Mouse (Mus musculus): ENCODE measurements around the gene Sec22b. TPM values are rescaled to one million over a fixed set of nuclear protein-coding genes. Genes with fewer than 3 reads are reported as not detected.

The Sec22b gene
- polyA plus RNA-seq, 1 experiment from 2014 or later, result 121 TPM

DNA sequence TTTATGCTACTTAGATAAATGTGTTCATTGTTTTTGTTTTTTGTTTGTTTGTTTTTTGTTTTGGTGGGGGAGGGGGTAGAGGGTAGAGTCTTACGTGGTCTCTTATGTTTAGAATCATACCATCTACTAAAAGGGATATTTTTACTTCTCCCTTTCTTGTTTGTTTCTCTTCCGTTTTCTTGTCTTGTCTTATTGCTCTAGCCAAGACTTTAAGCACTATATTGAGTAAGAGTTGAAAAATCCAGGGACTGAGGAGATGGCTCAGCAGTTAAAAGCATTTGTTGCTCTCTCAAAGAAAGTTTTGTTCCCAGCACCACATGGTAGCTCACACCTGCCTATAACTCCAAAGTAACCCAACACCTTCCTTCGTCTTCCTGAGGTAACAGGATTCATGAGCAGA lies 50.1 kb downstream of the Sec22b start:
- no peak overlapping the region for H3K4me2 ChIP-seq (ENCODE audit: low read depth, low read length, severe bottlenecking)
- ATAC-seq (replicated peaks; ENCODE audit: low FRiP score) (no peak), DNase-seq (ENCODE audit: low spot score) (peak; percentile 6)
- 86% methylated on average over 3 of the region's 3 CpGs for WGBS
- no peaks in the 10 kb centered on the region for H3K27me3 ChIP-seq (ENCODE audit: control insufficient read depth, insufficient read depth, low read length)
- H3K27ac ChIP-seq (ENCODE audit: low read depth, low read length), result no peak overlapping the region
- no peaks in the 10 kb centered on the region for H3K36me3 ChIP-seq (ENCODE audit: control insufficient read depth, insufficient read depth, low read length)
- H3K9ac ChIP-seq (ENCODE audit: low read length), result no peak overlapping the region
- no peaks in the 10 kb centered on the region; the same call in 1 of the 2 replicates for H3K4me1 ChIP-seq (replicated peaks; ENCODE audit: control insufficient read depth, insufficient read depth, low read length)
- H3K4me3 ChIP-seq (ENCODE audit: low read depth, low read length), result no peak overlapping the region
- no peaks in the 10 kb centered on the region for H3K9me3 ChIP-seq (ENCODE audit: control insufficient read depth, low read length)

- Histone ChIP-seq H3K27ac (ENCODE audit: low read depth, low read length) (no peak overlapping the region), H3K9me3 (ENCODE audit: control insufficient read depth, low read length) (no peaks in the 10 kb centered on the region), H3K4me1 (replicated peaks; ENCODE audit: control insufficient read depth, insufficient read depth, low read length) (no peaks in the 10 kb centered on the region), H3K27me3 (ENCODE audit: control insufficient read depth, insufficient read depth, low read length) (no peaks in the 10 kb centered on the region), H3K4me2 (ENCODE audit: low read depth, low read length, severe bottlenecking) (no peak overlapping the region), H3K9ac (ENCODE audit: low read length) (no peak overlapping the region), H3K36me3 (ENCODE audit: control insufficient read depth, insufficient read depth, low read length) (no peaks in the 10 kb centered on the region), H3K4me3 (ENCODE audit: low read depth, low read length) (no peak overlapping the region)
- DNase-seq (ENCODE audit: low spot score) (no peak), ATAC-seq (replicated peaks; ENCODE audit: low FRiP score) (no peak)
- WGBS, result 85% methylated on average over 2 of the region's 2 CpGs
Measured at GRCm38 (mm10) chr3:97953196-97953595, 52.2 kb downstream of the Sec22b start.

- 55% methylated on average over 6 of the region's 6 CpGs for WGBS
- Histone ChIP-seq H3K9me3 (ENCODE audit: control insufficient read depth, low read length) (no peaks in the 10 kb centered on the region), H3K4me2 (ENCODE audit: low read depth, low read length, severe bottlenecking) (no peak overlapping the region), H3K27ac (ENCODE audit: low read depth, low read length) (no peak overlapping the region), H3K4me3 (ENCODE audit: low read depth, low read length) (no peak overlapping the region), H3K36me3 (ENCODE audit: control insufficient read depth, insufficient read depth, low read length) (no peaks in the 10 kb centered on the region), H3K27me3 (ENCODE audit: control insufficient read depth, insufficient read depth, low read length) (no peaks in the 10 kb centered on the region), H3K9ac (ENCODE audit: low read length) (no peak overlapping the region), H3K4me1 (replicated peaks; ENCODE audit: control insufficient read depth, insufficient read depth, low read length) (no peaks in the 10 kb centered on the region)
- ATAC-seq (replicated peaks; ENCODE audit: low FRiP score) (no peak), DNase-seq (ENCODE audit: low spot score) (no peak)
Measured at GRCm38 (mm10) chr3:97956322-97956721, 55.3 kb downstream of the Sec22b start.

DNA sequence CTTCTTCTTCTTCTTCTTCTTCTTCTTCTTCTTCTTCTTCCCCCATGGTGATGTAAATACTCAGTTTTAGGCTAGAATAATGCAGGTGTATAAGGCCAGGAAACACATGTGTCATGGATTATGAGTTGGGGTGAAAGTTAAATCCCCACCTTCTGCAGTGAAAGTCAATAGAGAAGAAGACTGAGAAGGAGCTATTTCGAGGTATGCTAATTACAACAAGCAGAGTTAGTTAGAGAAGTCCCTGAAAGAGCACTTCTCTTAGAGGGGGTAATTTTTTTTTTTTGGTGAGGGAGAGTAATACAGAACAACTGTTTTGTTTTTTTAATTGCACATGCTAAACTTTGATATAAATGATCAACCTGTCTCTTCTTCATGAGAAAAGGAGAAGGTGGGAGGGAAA lies 55.9 kb downstream of the Sec22b start:
- no peak overlapping the region for H3K9ac ChIP-seq (ENCODE audit: low read length)
- H3K4me3 ChIP-seq (ENCODE audit: low read depth, low read length), result no peak overlapping the region
- H3K4me1 ChIP-seq (replicated peaks; ENCODE audit: control insufficient read depth, insufficient read depth, low read length), result no peaks in the 10 kb centered on the region
- H3K27me3 ChIP-seq (ENCODE audit: control insufficient read depth, insufficient read depth, low read length), result no peaks in the 10 kb centered on the region
- 84% methylated on average over 1 of the region's 1 CpGs for WGBS
- H3K36me3 ChIP-seq (ENCODE audit: control insufficient read depth, insufficient read depth, low read length), result no peaks in the 10 kb centered on the region
- DNase-seq (ENCODE audit: low spot score) (no peak), ATAC-seq (replicated peaks; ENCODE audit: low FRiP score) (no peak)
- H3K9me3 ChIP-seq (ENCODE audit: control insufficient read depth, low read length), result no peaks in the 10 kb centered on the region
- H3K4me2 ChIP-seq (ENCODE audit: low read depth, low read length, severe bottlenecking), result no peak overlapping the region
- no peak overlapping the region for H3K27ac ChIP-seq (ENCODE audit: low read depth, low read length)

GRCm38 (mm10) chr3:97960783-97961594 lies 60.0 kb downstream of the Sec22b start:
- ATAC-seq (replicated peaks; ENCODE audit: low FRiP score) (no peak), DNase-seq (ENCODE audit: low spot score) (no peak)
- 58% methylated on average over 14 of the region's 14 CpGs for WGBS
- no peaks in the 10 kb centered on the region for H3K36me3 ChIP-seq (ENCODE audit: control insufficient read depth, insufficient read depth, low read length)
- H3K27ac ChIP-seq (ENCODE audit: low read depth, low read length), result no peak overlapping the region
- no peak overlapping the region for H3K4me3 ChIP-seq (ENCODE audit: low read depth, low read length)
- no peak overlapping the region for H3K4me2 ChIP-seq (ENCODE audit: low read depth, low read length, severe bottlenecking)
- H3K9me3 ChIP-seq (ENCODE audit: control insufficient read depth, low read length), result no peaks in the 10 kb centered on the region
- no peaks in the 10 kb centered on the region for H3K4me1 ChIP-seq (replicated peaks; ENCODE audit: control insufficient read depth, insufficient read depth, low read length)
- H3K9ac ChIP-seq (ENCODE audit: low read length), result no peak overlapping the region
- no peaks in the 10 kb centered on the region for H3K27me3 ChIP-seq (ENCODE audit: control insufficient read depth, insufficient read depth, low read length)

- H3K27me3 ChIP-seq (ENCODE audit: control insufficient read depth, insufficient read depth, low read length), result no peaks in the 10 kb centered on the region
- no peaks in the 10 kb centered on the region for H3K4me1 ChIP-seq (replicated peaks; ENCODE audit: control insufficient read depth, insufficient read depth, low read length)
- H3K36me3 ChIP-seq (ENCODE audit: control insufficient read depth, insufficient read depth, low read length), result no peaks in the 10 kb centered on the region
- no peak overlapping the region for H3K27ac ChIP-seq (ENCODE audit: low read depth, low read length)
- ATAC-seq (replicated peaks; ENCODE audit: low FRiP score) (no peak), DNase-seq (ENCODE audit: low spot score) (no peak)
- H3K4me2 ChIP-seq (ENCODE audit: low read depth, low read length, severe bottlenecking), result no peak overlapping the region
- WGBS, result 75% methylated on average over 6 of the region's 6 CpGs
- H3K4me3 ChIP-seq (ENCODE audit: low read depth, low read length), result no peak overlapping the region
- H3K9ac ChIP-seq (ENCODE audit: low read length), result no peak overlapping the region
- no peaks in the 10 kb centered on the region for H3K9me3 ChIP-seq (ENCODE audit: control insufficient read depth, low read length)
Measured at GRCm38 (mm10) chr3:97961962-97962361, 61.0 kb downstream of the Sec22b start.

GRCm38 (mm10) chr3:97964878-97965353 lies 63.9 kb downstream of the Sec22b start:
- Histone ChIP-seq H3K4me1 (replicated peaks; ENCODE audit: control insufficient read depth, insufficient read depth, low read length) (no peaks in the 10 kb centered on the region), H3K4me3 (ENCODE audit: low read depth, low read length) (no peak overlapping the region), H3K9ac (ENCODE audit: low read length) (no peak overlapping the region), H3K27ac (ENCODE audit: low read depth, low read length) (no peak overlapping the region), H3K36me3 (ENCODE audit: control insufficient read depth, insufficient read depth, low read length) (no peaks in the 10 kb centered on the region), H3K4me2 (ENCODE audit: low read depth, low read length, severe bottlenecking) (no peak overlapping the region), H3K9me3 (ENCODE audit: control insufficient read depth, low read length) (no peaks in the 10 kb centered on the region), H3K27me3 (ENCODE audit: control insufficient read depth, insufficient read depth, low read length) (no peaks in the 10 kb centered on the region)
- DNase-seq (ENCODE audit: low spot score) (peak; percentile 47), ATAC-seq (replicated peaks; ENCODE audit: low FRiP score) (no peak)
- 76% methylated on average over 14 of the region's 14 CpGs for whole genome bisulfite sequencing

- peaks cover 2% of the 10 kb centered on the region; the same call in 1 of the 2 replicates for H3K27me3 ChIP-seq (ENCODE audit: control insufficient read depth, insufficient read depth, low read length)
- no peaks in the 10 kb centered on the region for H3K9me3 ChIP-seq (ENCODE audit: control insufficient read depth, low read length)
- no peaks in the 10 kb centered on the region for H3K36me3 ChIP-seq (ENCODE audit: control insufficient read depth, insufficient read depth, low read length)
- no peak overlapping the region for H3K27ac ChIP-seq (ENCODE audit: low read depth, low read length)
- H3K4me3 ChIP-seq (ENCODE audit: low read depth, low read length), result no peak overlapping the region
- DNase-seq (ENCODE audit: low spot score) (no peak), ATAC-seq (replicated peaks; ENCODE audit: low FRiP score) (no peak)
- no peak overlapping the region for H3K4me2 ChIP-seq (ENCODE audit: low read depth, low read length, severe bottlenecking)
- 57% methylated on average over 2 of the region's 2 CpGs for WGBS
- peaks cover 7% of the 10 kb centered on the region for H3K4me1 ChIP-seq (replicated peaks; ENCODE audit: control insufficient read depth, insufficient read depth, low read length)
- no peak overlapping the region for H3K9ac ChIP-seq (ENCODE audit: low read length)
Measured at GRCm38 (mm10) chr3:97967627-97968026, 66.6 kb downstream of the Sec22b start.

GRCm38 (mm10) chr3:97968191-97968590 lies 67.2 kb downstream of the Sec22b start:
- H3K9ac ChIP-seq (ENCODE audit: low read length), result no peak overlapping the region
- ATAC-seq (replicated peaks; ENCODE audit: low FRiP score), result no peak
- no peak overlapping the region for H3K27ac ChIP-seq (ENCODE audit: low read depth, low read length)
- H3K36me3 ChIP-seq (ENCODE audit: control insufficient read depth, insufficient read depth, low read length), result no peaks in the 10 kb centered on the region
- peaks cover 2% of the 10 kb centered on the region; the same call in 1 of the 2 replicates for H3K27me3 ChIP-seq (ENCODE audit: control insufficient read depth, insufficient read depth, low read length)
- 93% methylated on average over 2 of the region's 2 CpGs for WGBS
- H3K4me1 ChIP-seq (replicated peaks; ENCODE audit: control insufficient read depth, insufficient read depth, low read length), result peaks cover 7% of the 10 kb centered on the region
- no peak for DNase-seq (ENCODE audit: low spot score)
- no peak overlapping the region for H3K4me3 ChIP-seq (ENCODE audit: low read depth, low read length)
- no peak overlapping the region for H3K4me2 ChIP-seq (ENCODE audit: low read depth, low read length, severe bottlenecking)
- no peaks in the 10 kb centered on the region for H3K9me3 ChIP-seq (ENCODE audit: control insufficient read depth, low read length)
